Mouse (Mus musculus) layer of hippocampus, postnatal 14 days (tissue): ENCODE measurements around the gene Borcs6. TPM values are rescaled to one million over a fixed set of nuclear protein-coding genes. Genes with fewer than 3 reads are reported as not detected.

Source experiments
- DNase-seq, 2 experiments: peaks; one replicate each; pipeline ENCODE4 v3.0.0; 2021 to 2022; ENCODE audit warnings: low spot score in 2 of 2, mixed read lengths in 1 of 2
- total RNA-seq, 2 experiments: library from RNA; stranded (reverse); gene quantifications; 2 replicates each; pipeline ENCODE4 v1.2.3; 2021

Borcs6 gene
- total RNA-seq, 2 experiments from 2014 or later: 25.2 to 26.4 TPM

DNA sequence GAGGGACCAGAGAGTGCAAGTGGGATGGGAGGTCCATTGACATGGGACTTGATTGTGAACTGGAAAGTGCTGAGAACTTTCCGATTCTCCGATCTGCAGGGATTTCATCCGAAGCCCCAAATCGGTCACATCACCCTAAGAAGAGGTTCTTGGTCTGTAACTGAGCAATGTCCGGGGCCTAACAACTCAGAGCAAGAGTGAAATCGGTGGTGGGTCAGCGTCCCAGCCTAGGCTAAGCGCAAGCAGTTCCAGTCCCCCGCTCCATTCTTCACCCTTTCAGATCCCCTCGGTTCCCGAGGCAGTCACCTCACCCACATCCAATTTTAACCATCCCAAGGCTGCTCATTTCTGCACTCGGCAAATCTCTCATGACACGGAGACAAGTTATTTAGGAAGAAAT lies 10.6 kb downstream of the Borcs6 start:
- DNase-seq: no peak

DNA sequence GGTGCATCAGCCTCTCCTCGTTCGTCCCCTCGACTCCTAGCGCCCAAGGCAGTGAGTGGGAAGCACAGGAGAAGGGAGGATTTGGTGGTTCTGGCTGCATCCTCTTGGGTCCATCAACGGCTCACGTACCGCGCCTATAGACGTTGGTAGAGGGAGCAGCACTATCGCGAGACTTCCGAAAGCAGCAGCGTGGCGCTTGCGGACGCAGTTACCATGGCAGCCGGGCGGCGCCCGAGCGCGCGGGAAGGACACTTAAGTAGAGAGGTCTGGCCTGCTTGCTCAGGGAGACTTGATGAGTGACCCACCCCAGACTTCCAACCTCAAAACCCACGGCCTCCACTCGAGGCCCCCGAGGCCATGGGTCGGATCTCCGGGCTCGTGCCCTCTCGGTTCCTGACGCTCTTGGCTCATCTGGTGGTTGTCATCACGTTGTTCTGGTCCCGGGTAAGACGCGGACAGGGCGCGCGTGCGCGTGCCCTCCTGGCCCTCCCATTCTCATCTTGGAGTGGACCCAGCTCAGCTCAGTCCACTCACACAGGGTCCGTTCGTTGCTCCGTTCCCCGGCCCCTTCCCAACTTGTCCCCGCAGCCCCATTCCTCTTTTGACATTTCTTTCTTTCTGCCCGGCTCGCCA lies 11.2 kb downstream of the Borcs6 start, which contains the start of gene Tmem107:
Gene Tmem107 (plus strand): TSS at position 217 of the 633 bp plus-strand sequence.
- peak; percentile 92 to 95 for DNase-seq

GRCm38 (mm10) chr11:69071262-69071661 lies 11.7 kb downstream of the Borcs6 start:
- no peak for DNase-seq

- no peak for DNase-seq
Measured at GRCm38 (mm10) chr11:69072234-69072633, 12.7 kb downstream of the Borcs6 start.

GRCm38 (mm10) chr11:69072666-69073064 lies 13.1 kb downstream of the Borcs6 start:
- DNase-seq: no peak

GRCm38 (mm10) chr11:69073065-69073888 lies 13.8 kb downstream of the Borcs6 start:
- peak; percentile 83 to 95 for DNase-seq

GRCm38 (mm10) chr11:69073951-69074775 lies 14.6 kb downstream of the Borcs6 start:
- no peak for DNase-seq

- DNase-seq: no peak
Measured at GRCm38 (mm10) chr11:69074776-69075069, 15.2 kb downstream of the Borcs6 start.

DNA sequence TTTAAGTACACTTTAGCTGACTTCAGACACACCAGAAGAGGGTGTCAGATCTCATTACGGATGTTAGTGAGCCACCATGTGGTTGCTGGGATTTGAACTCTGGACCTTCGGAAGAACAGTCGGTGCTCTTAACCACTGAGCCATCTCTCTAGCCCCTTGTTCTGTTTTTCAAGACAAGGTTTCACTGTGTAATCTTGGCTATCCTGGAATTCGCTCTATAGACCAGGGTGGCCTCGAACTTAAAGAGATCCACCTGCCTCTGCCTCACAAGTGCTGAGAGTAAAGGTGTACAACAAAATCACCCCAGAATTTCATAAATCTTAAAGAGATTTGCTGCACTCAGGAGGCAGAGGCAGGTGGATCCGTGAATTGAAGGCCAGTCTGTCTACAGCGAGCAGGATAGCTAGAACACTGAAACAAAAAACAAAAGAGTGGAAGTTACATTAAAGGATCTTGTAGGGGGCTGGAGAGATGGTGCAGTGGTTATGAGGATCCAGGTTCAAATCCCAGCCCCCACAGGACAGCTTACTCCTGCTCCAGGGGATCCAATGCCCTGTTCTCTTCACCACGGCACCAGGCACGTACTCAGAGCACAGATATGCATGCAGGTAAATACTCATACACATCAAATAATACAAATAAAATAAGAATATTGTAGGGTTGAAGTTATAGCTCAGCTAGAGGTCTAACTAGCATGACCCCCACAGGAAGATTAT lies 16.4 kb downstream of the Borcs6 start:
- DNase-seq: no peak

GRCm38 (mm10) chr11:69076572-69076971 lies 17.1 kb downstream of the Borcs6 start:
- DNase-seq: peak in 1 of 2 experiments; percentile 57

- DNase-seq: no peak
Measured at GRCm38 (mm10) chr11:69077316-69077715, 17.8 kb downstream of the Borcs6 start.

GRCm38 (mm10) chr11:69078041-69078440 lies 18.5 kb downstream of the Borcs6 start:
- no peak for DNase-seq

- no peak for DNase-seq
Measured at GRCm38 (mm10) chr11:69078805-69079438, 19.4 kb downstream of the Borcs6 start.

DNA sequence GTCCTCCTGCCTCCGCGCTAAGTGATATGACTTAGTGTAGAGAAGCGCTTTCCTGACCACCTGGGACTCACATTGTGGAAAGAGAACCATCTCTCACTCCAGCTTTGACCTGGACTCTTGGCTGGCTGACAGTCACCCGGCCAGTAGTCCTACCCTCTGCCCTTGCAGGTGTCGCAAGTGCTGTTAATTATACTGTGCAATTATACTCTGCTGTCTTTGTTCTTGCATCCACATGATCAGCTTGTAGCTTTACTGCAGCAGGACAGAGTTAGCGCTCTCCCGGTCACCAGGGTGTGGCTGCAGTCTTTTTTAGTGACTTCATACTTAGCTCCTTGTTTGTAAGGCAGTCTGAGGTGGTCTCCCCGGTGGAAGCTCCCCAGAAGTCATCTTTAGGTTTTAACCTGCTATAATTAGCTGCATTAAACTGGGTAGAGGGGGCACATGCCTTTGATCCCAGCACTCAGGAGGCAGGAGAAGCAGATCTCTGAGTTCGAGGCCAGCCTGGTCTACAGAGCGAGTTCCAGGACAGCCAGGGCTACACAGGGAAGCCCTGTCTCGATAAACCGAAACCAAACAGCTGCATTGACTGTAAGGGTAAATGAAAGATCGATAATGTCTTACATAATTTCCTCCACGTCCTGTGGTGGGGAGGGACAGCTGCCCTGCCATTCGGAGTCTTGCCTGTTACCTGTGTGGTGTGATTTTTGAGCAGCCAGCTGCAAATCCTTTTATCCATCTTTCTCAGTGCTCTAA lies 20.8 kb downstream of the Borcs6 start:
- DNase-seq: no peak

DNA sequence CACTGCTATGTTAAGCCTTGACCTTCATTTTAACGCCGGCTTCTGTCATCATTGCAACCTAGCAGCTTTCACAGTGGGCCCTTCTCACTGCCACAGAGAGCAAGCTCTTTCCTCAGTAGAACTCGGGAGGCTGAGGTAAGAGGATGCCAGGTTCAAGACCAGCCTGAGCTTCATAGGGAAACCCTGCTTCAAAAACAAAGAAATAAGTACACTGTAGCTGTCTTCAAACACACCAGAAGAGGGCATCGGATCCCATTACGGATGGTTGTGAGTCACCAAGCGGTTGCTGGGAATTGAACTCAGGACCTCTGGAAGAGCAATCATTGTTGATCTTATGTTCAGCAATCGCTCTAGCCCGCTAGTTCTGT lies 21.3 kb downstream of the Borcs6 start:
- no peak for DNase-seq

- no peak for DNase-seq
Measured at GRCm38 (mm10) chr11:69081613-69082012, 22.1 kb downstream of the Borcs6 start.

DNA sequence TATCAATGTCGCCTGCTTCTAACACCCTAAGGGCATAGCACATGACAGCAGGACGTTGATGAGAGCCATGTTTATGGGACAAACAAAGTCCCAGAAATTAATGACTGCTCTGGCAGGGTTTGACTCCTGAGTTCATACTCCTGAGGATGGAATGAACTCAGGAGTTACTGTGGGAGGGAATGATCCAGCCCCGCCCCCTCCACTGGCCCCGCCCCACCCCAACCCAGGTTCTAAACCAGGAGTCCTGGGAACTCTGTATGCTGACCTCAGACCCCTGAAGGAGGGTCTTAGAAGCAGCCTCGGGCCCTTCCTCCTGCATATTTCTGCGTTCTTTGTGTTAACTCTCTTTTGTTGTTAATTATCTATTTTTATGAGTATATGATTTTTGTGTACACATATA lies 26.1 kb downstream of the Borcs6 start:
- DNase-seq: no peak

DNA sequence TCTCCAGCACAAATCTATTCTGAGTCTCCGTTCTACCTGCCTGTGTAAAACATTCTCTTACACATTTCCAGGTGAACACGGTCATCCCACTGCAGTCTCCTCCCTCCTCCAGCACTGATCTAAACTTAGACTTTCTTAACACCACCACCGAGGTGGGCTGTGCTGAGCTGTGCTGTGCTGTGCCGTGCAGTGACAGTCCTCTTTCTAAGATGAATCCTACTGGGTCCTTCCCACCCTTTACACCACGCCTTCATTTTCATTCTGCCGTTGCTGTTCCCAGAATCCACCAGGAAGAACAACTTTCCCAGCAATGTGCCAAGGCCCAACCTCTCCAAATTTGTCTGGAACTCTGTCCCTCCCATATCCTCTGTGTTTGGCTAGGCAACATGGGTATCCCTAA lies 26.9 kb downstream of the Borcs6 start:
- DNase-seq: no peak

DNA sequence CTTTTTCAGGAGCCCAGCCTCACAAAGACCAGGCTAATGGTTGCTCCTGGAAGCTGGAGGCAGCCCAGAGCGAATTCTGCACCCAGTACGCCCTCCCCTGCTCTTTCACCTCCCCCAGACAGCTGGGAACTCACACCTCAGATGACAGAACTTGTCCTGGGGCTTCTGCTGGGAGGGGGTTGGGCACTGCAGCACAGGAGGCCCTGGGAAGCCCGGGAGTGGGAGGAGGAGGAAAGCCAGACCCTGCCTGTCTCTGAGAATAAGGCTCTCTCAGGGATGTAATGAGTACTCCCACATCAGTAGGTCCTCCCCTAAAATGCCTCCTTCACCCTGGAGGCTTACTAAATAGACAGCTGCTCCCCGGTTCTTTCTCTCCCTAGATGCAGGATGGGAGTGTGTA lies 27.6 kb downstream of the Borcs6 start:
- no peak for DNase-seq

DNA sequence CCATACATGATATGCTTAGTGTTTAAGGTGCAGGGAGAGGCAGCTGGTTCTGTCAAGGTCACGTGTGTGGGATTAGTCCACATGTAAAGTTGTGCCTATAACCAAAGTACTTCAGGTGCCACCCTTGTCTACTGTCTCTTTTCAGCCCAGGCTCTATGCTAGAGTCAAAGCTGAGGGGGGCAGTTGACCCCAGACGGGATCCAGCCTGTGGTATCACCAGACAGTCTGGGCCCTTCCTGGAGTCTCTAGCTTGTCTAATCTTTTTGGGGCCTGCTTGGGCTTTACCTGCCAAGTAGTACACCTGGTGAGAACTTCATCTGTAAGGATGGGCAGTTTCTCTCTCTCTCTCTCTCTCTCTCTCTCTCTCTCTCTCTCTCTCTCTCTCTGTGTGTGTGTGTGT lies 28.1 kb downstream of the Borcs6 start:
- DNase-seq: no peak
